ENCODE assay signal across 19 mouse cellular contexts in genomic region chr1:43137334-43137733, GRCm38 (mm10). TPM values are rescaled to one million over a fixed set of nuclear protein-coding genes. Genes with fewer than 3 reads are reported as not detected.
DNase-seq lines count a peak whose midpoint lies in the region.
"Had no signal": no experiment of that assay in that cellular context is flagged by ENCODE, and none has a peak within 500 bp of the region (broad histone marks: within the 10 kb centered on the region; RNA-seq: fewer than 3 reads in every experiment).

No protein-coding gene starts in this region.

- H3K27ac ChIP-seq in limb, embryonic 10.5 days: no peak overlapping the region
- H3K27ac ChIP-seq: embryonic facial prominence, embryonic 13.5 days; hindbrain, embryonic 10.5 days; kidney, embryonic 15.5 days; limb, embryonic 15.5 days; macrophage; neural tube, embryonic 13.5 days had no signal

- DNase-seq in layer of hippocampus, adult 11-12 months (ENCODE audit: low spot score): peak; percentile 46
- DNase-seq in layer of hippocampus, postnatal 10 days (ENCODE audit: low spot score in 2 of 2): no peak
- peak; percentile 42 to 70 for DNase-seq in right cerebral cortex, postnatal 10 days (ENCODE audit: low spot score in 2 of 2)
- DNase-seq in right cerebral cortex, postnatal 14 days: no peak
- DNase-seq in layer of hippocampus, postnatal 36 days: peak; percentile 40 to 46
- peak; percentile 92 for DNase-seq in telencephalon, adult 2 months (ENCODE audit: low read depth, low spot score)
- no peak for DNase-seq in kidney, adult 8-10 months
- no peak for DNase-seq in limb, embryonic 10.5 days (ENCODE audit: low spot score)
- DNase-seq: adrenal gland, postnatal 10 days; B cell, adult 2 months; cerebellum, adult 2 months; gastrocnemius, postnatal 25 days; thymus, postnatal 25 days had no signal

- no peak overlapping the region for H3K4me3 ChIP-seq in limb, embryonic 10.5 days
- H3K4me3 ChIP-seq: embryonic facial prominence, embryonic 13.5 days; hindbrain, embryonic 10.5 days; kidney, embryonic 15.5 days; limb, embryonic 15.5 days; neural tube, embryonic 13.5 days had no signal

- 0 out of 2 replicates have a peak, but pooled peaks cover 6% of the 10 kb centered on the region for H3K36me3 ChIP-seq in limb, embryonic 10.5 days
- H3K36me3 ChIP-seq: neural tube, embryonic 13.5 days had no signal

- 63% methylated on average over 5 of the region's 5 CpGs for WGBS in limb, embryonic 10.5 days

- H3K9me3 ChIP-seq in limb, embryonic 10.5 days (replicated peaks): no peaks in the 10 kb centered on the region
- H3K9me3 ChIP-seq: embryonic facial prominence, embryonic 13.5 days; hindbrain, embryonic 10.5 days; kidney, embryonic 15.5 days; limb, embryonic 15.5 days; neural tube, embryonic 13.5 days had no signal

- 0 out of 2 replicates have a peak, but pooled peaks cover 2% of the 10 kb centered on the region for H3K4me1 ChIP-seq in limb, embryonic 10.5 days
- H3K4me1 ChIP-seq: embryonic facial prominence, embryonic 13.5 days; hindbrain, embryonic 10.5 days; limb, embryonic 15.5 days; neural tube, embryonic 13.5 days had no signal

- H3K27me3 ChIP-seq in limb, embryonic 10.5 days (ENCODE audit: low read depth, poor library complexity, severe bottlenecking): no peaks in the 10 kb centered on the region
- H3K27me3 ChIP-seq: embryonic facial prominence, embryonic 13.5 days; kidney, embryonic 15.5 days; limb, embryonic 15.5 days; neural tube, embryonic 13.5 days had no signal

RNA-seq across cellular contexts. Expression of gene AI597479, which starts 38.8 kb away (rescaled TPM):
- 10 to 100 TPM; 22.2 to 23.0 TPM for total RNA-seq in layer of hippocampus, postnatal 10 days (2021)
- total RNA-seq in layer of hippocampus, postnatal 36 days (2021): 10 to 100 TPM; 25.1 to 25.2 TPM
- 33.6 and 40.8 TPM in 2 replicates for polyA plus RNA-seq in limb, embryonic 10.5 days (2016; fragmentation: Nextera tagmentation; extraction: Ambion mirVana)

RNA-seq across cellular contexts. Expression of gene Tgfbrap1, which starts 38.9 kb away (rescaled TPM):
- total RNA-seq in layer of hippocampus, postnatal 10 days (2021): 10 to 100 TPM; 29.4 to 41.7 TPM
- total RNA-seq in layer of hippocampus, postnatal 36 days (2021): 10 to 100 TPM; 38.0 to 40.6 TPM
- 9.5 and 12.0 TPM in 2 replicates for polyA plus RNA-seq in limb, embryonic 10.5 days (2016; fragmentation: Nextera tagmentation; extraction: Ambion mirVana)

RNA-seq across cellular contexts. Expression of gene Fhl2, which starts 59.5 kb away (rescaled TPM):
- total RNA-seq in layer of hippocampus, postnatal 10 days (2021): 10 to 100 TPM; 35.8 to 39.3 TPM
- total RNA-seq in layer of hippocampus, postnatal 36 days (2021): 10 to 100 TPM; 32.0 to 32.6 TPM
- 4.8 and 9.1 TPM in 2 replicates for polyA plus RNA-seq in limb, embryonic 10.5 days (2016; fragmentation: Nextera tagmentation; extraction: Ambion mirVana)
- polyA plus RNA-seq: macrophage had no signal

Comparison
In these comparisons a context has a peak if more than half of its experiments do, and no peak if none do; other contexts are left out.
1. DNase-seq: peak in layer of hippocampus, adult 11-12 months (single experiment), right cerebral cortex, postnatal 10 days (2 of 2), layer of hippocampus, postnatal 36 days (2 of 2) and telencephalon, adult 2 months (single experiment); none in layer of hippocampus, postnatal 10 days (0 of 2), right cerebral cortex, postnatal 14 days (single experiment), kidney, adult 8-10 months (0 of 2) and limb, embryonic 10.5 days (single experiment).